Mouse (Mus musculus): ENCODE data around the gene Cpsf4l.
A peak's percentile ranks its signal among the peaks of the same experiment; 100 is the strongest.

The Cpsf4l gene

GRCm38 (mm10) chr11:113735151-113735550, 25.3 kb upstream of the Cpsf4l start:
- no peak for DNase-seq (ENCODE audit: low spot score in 2 of 2)

- DNase-seq (ENCODE audit: low spot score in 2 of 2) = no peak
Observed at GRCm38 (mm10) chr11:113733631-113734364, 24.0 kb upstream of the Cpsf4l start.

- no peak for DNase-seq (ENCODE audit: low spot score in 2 of 2)
Observed at GRCm38 (mm10) chr11:113731945-113732612, 22.3 kb upstream of the Cpsf4l start.

GRCm38 (mm10) chr11:113730879-113731278, 21.1 kb upstream of the Cpsf4l start:
- no peak for DNase-seq (ENCODE audit: low spot score in 2 of 2)

GRCm38 (mm10) chr11:113729917-113730316, 20.1 kb upstream of the Cpsf4l start:
- no peak for DNase-seq (ENCODE audit: low spot score in 2 of 2)

GRCm38 (mm10) chr11:113729239-113729638, 19.4 kb upstream of the Cpsf4l start:
- DNase-seq (ENCODE audit: low spot score in 2 of 2) = no peak

GRCm38 (mm10) chr11:113727992-113728391, 18.2 kb upstream of the Cpsf4l start:
- no peak for DNase-seq (ENCODE audit: low spot score in 2 of 2)

GRCm38 (mm10) chr11:113726994-113727888, 17.4 kb upstream of the Cpsf4l start:
- DNase-seq (ENCODE audit: low spot score in 2 of 2) = no peak

- no peak for DNase-seq (ENCODE audit: low spot score in 2 of 2)
Observed at GRCm38 (mm10) chr11:113725235-113726048, 15.6 kb upstream of the Cpsf4l start.

GRCm38 (mm10) chr11:113722405-113723090, 12.7 kb upstream of the Cpsf4l start:
- DNase-seq (ENCODE audit: low spot score in 2 of 2) = no peak

GRCm38 (mm10) chr11:113717767-113718424, 8.1 kb upstream of the Cpsf4l start:
- DNase-seq (ENCODE audit: low spot score in 2 of 2) = no peak

- DNase-seq (ENCODE audit: low spot score in 2 of 2) = no peak
Observed at GRCm38 (mm10) chr11:113716132-113716531, 6.3 kb upstream of the Cpsf4l start.

GRCm38 (mm10) chr11:113715078-113715674, 5.4 kb upstream of the Cpsf4l start:
- no peak for DNase-seq (ENCODE audit: low spot score in 2 of 2)

GRCm38 (mm10) chr11:113711061-113711460, 1.2 kb upstream of the Cpsf4l start:
- DNase-seq (ENCODE audit: low spot score in 2 of 2) = no peak

- DNase-seq (ENCODE audit: low spot score in 2 of 2) = no peak
Observed at GRCm38 (mm10) chr11:113710257-113710777, 500 bp upstream of the Cpsf4l start.

- no peak for DNase-seq (ENCODE audit: low spot score in 2 of 2)
Observed at GRCm38 (mm10) chr11:113709272-113709671, 545 bp downstream of the Cpsf4l start.

- no peak for DNase-seq (ENCODE audit: low spot score in 2 of 2)
Observed at GRCm38 (mm10) chr11:113708629-113709213, 1.1 kb downstream of the Cpsf4l start.

- DNase-seq (ENCODE audit: low spot score in 2 of 2) = no peak
Observed at GRCm38 (mm10) chr11:113705966-113706652, 3.7 kb downstream of the Cpsf4l start.

- DNase-seq (ENCODE audit: low spot score in 2 of 2) = peak; percentile 61 to 85
Observed at GRCm38 (mm10) chr11:113703758-113704157, 6.1 kb downstream of the Cpsf4l start.
